Mouse (Mus musculus) right cerebral cortex, adult 2 months (tissue): ENCODE data around the gene Peli1.
"Not testable (repeated sequence)": the region's sequence is repeated elsewhere in the genome, so short reads cannot be mapped to it uniquely, and the experiment has no call there.

ENCODE experiments used
- DNase-seq, 2 experiments: peaks; one replicate each; pipeline ENCODE4 v3.0.0; 2021 to 2022; ENCODE audit warnings: low spot score in 2 of 2

Gene Peli1

DNA sequence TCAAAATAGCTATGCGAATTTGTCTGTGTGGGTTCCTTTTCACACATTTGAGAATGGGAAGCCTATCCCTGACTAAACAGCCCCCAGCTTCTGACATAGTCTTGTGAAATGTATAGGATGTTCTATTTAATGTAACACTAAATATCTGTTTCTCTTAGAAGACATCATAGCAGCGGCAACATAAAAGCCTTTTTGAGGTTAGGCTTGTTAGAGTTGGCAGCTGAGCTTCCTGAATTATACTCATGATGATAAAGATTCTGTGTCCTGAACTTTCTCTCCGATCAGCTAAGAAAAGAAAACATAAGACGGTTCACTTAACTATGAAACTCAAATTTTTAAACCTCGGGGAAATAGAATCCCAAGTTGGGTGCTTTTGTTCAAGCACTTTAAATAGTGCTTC is 59.2 kb downstream of the Peli1 start:
- DNase-seq = no peak

DNA sequence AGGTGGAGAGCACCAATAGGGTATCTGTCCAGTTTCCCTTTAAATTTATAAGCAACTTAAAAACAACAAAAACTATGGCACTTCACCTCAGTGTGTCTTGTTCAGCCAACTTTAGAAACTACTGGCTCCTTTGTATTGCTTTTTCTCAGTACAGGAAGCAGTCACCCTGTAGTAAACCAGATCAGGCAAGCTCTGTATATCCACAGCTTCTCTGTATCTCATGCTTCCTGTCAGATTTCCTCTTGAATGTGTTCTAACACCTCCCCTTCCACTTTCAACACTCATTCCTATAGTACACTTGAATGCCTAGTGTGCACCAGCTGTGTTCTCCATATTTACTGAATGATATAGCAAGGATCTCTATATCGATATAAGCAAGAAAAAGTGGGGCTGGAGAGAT is 60.6 kb downstream of the Peli1 start:
- no peak for DNase-seq

DNA sequence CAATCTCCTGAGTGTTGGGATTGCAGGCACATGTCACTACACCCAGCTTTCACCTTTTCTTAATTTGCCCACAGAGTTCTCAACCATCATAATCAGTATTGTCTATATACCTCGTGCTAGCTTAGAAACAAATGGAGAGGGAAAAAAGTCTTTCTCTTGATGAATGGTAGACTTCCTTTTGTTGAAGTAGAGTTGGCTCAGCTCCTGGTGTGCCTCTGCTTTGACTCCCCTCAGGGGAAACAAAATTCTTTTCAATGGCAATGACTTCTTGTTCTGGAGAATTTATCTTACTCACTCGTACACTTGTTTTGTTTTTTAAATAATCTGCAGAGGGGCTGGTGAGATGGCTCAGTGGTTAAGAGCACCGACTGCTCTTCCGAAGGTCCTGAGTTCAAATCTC is 62.0 kb downstream of the Peli1 start:
- DNase-seq = no peak

DNA sequence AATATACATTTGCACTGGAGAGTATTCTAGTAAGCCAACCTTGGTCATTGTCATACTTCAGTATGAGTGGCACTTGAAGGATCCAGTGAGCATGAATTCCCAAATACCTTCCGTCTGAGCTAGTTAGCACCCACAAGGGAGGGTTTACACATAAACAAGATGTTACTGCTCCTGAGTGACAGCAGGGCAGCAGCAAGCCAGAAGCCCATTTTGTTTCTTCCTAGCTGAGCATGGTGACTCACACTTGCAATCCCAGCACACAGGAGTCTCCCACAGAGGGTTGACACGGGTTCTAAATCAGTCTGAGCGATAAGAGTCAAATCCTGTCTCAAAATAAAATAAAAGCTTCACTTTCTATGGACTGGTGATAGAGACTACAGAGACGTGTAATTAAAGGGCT is 66.5 kb downstream of the Peli1 start:
- no peak for DNase-seq

DNA sequence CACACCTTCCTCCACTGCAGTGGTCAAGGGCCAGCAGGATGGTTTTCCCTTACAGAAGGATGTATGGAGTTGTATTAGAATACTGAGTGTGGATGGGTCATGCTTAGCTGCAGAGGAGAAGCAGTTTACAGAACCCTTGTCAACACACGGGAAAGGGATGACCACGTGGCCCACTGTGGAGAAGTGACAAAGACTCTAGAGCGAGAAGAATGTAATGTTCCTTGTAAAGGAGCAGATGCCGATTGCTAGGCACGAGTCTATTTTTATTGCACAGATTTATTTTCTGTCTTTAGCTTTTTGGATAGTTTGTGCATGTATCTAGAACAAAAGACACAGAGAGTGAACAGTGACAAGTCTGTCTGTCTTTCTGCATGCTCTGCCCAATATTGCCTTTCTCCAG is 71.0 kb downstream of the Peli1 start:
- peak; percentile 34 to 42 for DNase-seq

DNA sequence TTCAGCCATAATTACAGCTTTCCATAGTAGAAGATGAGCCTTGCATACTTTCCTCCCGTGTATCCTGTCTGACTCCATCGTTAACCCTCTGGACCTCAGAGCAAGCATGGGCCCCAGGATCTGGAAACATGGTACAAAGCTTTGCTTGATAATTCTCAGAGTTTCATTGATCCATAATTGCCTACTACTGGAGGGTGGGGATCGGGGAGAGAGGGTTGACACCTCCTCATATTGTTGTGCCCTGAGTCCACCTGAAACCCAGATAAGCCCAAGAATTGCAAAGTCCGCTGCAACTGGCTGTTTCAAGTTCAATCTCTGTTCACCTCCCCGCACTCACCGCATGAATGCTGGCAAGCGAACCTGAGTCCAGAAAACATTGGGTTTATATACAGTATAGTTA is 72.1 kb downstream of the Peli1 start:
- no peak for DNase-seq

DNA sequence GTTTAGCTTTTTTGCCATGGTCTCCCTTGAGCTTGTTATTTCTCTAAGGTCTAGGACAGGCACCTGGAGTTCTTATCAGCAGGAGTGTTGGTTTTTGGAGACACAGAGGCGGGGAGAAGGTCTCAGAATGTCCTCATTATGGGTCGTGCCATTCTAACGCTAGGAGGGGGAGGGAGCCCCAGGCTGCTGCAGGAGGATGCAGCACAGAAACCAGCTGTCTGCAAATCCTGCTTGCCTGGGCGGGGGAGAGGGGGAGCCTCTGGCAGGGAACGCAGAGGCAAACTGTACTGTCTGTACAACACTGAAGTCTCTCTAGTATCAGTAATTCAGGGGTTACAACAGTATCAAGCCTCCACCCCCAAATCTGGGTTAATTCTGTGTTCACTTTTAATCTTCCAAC is 72.6 kb downstream of the Peli1 start:
- peak in 1 of 2 experiments; percentile 36 for DNase-seq

DNA sequence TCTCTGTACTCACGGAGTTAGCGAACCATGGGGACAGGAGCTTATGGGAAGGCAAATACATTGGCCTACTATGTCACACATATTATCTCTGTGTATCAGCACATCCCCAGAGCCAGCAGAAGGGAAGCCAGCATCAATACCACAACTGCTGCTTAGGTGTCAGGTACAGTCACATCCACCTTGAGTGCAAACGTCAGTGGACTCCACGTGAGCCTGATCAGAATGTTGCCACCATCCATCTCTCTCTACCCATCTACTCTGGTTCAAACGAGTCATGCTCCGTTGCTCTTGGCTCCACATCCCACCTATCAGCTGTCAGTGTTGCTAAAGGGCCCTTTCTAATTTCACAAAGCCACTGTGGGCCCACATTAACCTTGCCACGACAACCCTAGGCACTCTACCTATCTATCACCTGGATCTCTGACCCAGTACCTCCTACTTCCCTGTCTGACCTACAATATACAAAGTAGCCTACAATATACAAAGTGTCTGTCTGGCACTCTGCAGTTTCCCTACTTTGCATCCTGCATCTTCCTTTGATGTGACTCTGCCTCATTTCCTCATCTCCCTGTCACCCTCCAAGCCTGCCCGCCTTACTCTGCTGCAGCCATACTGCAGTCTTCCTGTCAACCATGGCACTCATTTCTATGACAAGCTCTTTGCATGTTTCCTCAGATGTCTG is 73.4 kb downstream of the Peli1 start:
- DNase-seq = no peak

DNA sequence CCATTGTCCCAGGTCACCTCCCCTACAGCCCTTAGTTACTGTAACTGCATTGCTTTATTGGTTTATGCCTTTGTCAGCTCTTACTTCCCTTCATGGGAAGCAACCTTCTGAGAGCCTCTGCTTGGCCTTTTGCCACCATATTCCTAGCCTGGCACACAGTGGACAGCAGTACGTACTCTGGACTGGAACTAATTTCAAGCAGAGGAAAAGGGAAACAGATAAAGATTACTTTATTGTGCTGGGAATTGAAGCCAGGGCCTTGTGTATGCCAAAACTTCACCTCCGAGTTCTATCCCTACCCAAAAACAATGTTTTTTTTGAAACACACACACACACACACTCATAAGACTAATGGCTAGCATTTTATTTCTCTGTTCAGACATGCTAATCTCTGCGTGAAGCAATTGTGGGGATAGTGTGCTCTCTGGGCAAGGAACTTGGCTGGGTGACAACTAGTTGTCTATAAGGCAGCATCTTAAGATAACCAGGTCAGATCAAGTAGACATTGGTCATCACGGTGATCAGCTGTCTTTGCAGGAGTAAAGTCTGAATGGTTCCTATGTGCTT is 74.0 kb downstream of the Peli1 start:
- DNase-seq = no peak

DNA sequence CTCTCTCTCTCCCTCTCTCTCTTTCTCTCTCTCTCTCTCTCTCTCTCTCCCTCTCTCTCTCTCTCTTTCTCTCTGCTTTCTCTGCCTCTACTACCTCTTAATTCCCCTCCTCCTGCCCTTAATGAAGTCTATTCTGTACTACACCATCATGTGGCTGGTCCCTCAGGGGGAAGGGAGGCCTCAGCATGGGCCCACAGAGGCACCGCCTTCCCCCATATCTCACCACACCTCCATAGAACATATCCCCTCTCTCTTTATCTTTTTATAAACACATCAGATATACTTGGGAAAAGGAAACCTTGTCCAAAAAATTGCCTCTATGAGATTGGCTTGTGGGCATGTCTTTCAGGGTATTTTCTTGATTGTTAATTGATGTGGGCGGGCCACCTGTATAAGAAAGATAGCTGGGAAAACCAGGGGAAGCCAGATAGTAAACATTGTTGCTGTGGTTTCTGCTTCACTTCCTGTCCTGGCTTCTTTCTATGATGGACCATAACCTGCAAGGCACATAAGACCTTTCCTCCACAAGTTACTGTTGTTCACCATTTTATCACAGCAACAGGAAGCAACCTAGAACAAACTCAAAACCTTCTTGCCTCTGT is 75.5 kb downstream of the Peli1 start:
- DNase-seq = no peak

DNA sequence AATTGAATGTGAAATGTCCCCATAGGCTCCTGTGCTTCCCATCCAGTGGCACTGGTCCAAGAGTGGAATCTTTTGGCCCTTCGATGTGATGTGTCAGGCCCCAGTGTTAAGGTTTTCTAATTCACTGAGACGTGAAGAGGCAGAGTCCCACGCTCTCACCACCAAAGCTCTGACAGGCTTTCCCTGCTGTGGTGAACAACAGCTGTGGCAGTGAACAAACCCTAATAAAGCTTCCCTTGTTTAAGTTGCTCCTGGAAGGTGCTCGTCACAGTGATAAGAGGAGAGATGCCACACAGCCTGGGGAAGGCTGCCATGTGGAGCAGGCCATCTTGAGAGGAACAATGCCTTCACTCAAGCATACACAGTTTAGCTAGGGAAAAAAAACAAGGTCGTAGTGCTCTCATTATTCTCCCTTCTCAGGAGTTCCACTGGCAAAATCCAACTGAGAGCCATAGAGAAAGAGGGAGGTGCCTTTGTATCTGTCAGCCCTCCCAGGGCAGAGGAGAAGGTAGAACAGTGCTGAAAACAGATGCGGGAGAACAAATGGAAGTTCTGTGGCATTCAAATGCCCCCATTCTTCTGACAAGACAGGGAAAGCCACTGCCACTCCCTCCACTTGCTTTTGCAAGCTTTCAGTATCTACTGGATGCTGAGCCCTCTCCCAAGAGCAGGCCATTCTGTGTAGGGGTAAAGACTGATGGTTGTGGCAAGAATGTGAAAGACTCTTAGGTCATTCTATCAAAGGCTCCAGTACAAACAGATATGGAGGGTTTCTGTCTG is 77.9 kb downstream of the Peli1 start:
- DNase-seq = no peak

DNA sequence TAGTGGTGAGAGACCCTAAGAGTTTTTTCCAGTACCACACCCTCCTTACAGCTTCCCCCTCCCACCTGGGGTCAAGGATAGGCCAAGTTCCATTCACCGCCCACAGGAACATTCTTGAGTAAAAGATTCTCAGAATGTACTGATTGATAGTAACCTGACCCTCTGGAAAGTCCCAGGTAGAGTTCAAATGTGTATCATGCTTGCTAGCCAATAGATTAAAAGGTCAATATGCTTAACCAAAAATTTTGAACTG is 78.4 kb downstream of the Peli1 start:
- DNase-seq = not testable (repeated sequence)

DNA sequence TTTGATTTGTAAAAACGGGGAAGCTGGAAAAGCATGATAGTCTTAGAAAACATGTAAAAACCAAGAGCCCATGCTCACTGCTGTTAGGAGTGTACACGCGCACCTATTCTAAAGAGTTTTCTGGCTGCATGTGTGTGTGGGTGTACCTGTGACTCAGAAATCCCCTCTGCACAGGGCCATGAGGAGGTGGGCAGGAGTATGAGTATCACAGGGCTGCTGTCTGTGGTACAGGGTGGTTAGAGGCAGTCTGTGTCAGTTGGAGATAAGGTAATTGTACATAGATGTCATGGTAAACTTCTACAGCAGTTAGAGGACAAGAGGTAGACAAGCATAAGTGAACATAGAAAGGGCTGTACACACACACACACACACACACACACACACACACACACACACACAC is 81.2 kb downstream of the Peli1 start:
- peak in 1 of 2 experiments; percentile 37 for DNase-seq

DNA sequence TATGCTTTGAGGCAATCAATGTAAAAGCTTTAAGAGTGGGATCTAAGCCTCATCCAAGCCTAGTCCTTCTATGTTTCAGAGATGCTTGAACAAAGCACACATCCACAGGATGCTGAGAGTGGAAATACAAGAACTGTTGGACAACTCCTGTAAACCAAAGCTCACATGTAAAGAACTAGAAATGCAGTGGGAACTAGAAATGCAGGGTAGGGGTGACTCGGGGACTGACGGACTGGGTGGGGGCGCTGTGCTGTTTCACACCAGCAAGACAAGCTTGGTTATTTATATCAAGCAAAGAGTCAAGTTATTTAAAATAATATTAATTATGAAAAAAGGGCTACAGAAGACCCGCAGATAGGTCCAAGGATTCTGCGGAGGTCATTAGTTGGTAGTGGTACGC is 82.8 kb downstream of the Peli1 start:
- no peak for DNase-seq

DNA sequence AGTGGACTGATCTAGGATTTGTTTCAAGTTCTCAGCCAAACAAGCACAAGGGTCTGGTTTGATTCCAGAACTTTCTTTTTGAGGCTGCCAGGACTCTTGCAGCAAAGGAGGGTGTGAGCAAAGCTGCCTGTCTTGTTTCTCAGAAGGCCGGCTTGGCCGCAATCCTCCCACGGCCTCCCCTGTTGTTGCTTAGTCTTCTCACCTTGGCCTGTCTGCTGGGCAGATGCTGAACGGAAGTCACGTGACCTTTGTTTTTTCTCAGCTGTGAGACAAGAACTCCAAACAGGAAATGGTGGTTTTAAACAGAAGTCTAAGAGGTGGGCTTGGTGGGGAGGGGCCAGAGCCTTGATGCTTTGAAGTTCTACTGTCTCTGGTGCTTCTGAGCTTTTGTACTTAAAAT is 83.3 kb downstream of the Peli1 start:
- no peak for DNase-seq

DNA sequence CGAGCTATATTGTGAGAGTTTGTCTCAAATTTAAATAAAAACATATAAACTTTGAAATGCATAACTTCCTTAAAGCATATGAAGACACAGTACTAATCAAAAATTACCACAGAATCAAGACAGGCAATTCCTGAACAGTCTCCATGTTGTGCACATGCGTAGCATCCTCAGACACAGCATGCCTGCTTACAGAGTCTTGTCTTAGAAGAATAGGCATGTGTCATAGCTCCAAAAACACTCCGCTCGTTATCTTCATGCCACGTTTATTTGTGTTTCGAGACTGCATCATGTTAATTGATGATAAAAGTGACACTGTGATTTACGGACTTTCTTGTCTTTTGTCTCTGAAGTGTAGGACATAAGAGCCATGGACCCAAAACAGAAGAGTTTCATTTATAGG is 84.0 kb downstream of the Peli1 start:
- no peak for DNase-seq

DNA sequence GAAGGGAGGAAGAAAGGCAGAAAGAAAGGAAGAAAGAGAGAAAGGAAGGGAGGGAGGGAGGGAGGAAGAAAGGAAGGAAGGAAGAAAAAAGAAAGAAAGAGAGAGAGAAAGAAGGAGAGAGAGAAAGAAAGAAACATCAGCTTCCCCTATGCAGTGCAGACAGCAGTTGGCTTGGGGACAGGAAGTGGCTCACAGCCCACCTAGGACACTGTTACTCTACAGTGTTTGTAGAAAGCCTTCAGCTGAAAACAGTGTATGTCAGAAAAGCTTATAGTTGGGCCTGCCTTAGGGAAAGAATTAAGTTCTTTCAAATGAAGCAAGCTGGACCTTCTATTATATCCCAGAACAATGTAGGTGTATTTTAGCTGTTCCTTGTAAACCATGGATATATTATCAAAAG is 85.4 kb downstream of the Peli1 start:
- DNase-seq = no peak

DNA sequence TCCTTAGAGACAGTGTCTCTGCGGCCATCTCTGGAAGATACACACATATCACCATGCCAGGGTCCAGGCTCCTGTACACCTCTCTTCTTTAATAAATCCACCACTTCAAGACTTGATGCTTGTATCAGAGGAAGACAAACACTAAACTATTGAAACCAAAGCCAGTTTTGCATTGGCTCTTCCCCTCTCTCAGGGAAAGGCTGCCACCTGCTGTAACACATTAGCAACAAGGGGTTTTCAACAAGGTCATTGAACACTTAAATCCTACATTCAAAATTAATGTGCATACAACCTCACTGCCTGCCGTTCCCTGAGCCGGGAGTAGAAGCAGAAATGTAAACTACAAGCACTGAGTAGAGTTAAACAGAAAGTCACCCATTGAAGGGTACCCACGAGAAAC is 87.3 kb downstream of the Peli1 start:
- peak in 1 of 2 experiments; percentile 65 for DNase-seq

DNA sequence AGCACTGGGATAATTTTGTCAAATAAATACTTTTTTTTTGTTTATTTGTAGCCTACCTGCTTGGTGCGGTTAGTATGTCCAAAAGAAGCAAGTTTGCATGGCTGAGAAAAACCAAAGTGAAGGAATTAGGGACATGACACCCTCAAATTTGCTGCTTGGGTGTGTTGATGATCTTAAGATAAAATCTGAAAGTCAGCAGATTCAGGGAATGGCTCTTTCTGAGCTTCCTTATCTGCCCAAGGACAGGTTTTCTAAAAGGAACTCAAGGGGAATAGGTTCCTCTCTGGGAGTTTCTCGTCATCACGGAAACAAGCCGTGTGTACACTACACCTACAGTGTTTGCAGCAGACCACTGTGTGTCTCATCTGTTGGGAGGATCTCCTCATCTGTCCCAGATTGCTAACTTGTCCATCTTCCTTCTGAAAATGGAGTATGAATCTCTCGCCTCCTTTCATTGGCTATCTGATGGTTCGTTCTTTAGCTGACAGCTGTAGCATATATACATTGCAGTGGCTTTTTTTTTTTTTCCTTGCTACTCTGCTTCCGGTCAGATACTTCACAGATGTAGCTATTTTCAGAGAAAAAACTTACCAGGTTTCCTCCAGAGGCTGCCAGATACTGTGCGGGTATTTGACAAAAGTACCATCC is 88.0 kb downstream of the Peli1 start:
- DNase-seq = no peak

DNA sequence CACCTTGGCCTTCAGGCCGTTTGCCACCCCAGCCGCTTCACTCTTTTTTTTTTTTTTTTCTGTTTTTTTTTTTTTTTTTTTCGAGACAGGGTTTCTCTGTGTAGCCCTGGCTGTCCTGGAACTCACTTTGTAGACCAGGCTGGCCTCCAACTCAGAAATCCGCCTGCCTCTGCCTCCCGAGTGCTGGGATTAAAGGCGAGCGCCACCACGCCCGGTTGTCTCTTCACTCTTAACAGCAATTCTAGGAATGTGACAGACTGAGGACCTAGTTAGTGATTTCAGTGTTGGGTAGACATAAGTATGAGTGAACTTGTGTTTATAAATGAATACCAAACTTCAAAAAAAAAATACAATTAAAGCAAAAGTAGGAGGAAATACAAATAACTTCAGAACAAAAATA is 88.8 kb downstream of the Peli1 start:
- not testable (repeated sequence) for DNase-seq

DNA sequence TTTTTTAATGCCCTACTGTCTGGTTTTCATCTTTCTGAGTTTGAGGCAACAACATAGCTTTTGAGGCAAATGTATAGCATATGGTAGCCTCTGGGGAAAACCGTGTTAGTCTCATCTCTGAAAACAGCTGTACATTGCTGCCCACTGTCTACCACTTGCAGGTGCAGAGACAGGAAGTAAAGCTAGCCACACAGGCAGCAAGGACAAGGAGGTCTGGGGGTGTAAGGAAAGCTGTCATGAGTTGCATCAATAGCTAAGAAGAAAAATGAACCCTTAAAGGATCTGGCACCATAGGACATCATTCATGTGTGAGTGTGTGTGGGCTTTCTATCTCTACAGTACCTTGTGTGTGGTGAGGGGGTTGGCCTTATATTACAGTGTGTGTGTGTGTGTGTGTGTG is 89.6 kb downstream of the Peli1 start:
- DNase-seq = no peak

DNA sequence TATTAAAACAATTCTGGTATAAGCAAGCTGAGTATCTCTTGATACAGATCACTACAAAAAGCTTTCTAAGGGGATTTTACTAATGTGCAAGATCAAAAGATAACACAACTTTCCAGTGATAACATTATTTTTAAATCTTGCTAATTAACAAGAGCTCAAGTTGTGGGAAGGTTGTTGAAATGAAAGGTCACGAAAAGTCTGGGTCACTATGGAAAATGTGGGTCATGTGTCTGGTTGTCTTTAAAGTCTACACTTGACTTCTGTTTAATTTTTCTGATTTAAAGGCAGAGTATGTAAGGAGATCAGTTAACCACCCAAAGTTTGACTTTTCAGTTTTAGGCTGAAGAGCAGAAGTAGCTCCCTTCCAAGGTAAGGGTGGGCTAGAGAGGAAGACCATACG is 90.5 kb downstream of the Peli1 start:
- DNase-seq = no peak

DNA sequence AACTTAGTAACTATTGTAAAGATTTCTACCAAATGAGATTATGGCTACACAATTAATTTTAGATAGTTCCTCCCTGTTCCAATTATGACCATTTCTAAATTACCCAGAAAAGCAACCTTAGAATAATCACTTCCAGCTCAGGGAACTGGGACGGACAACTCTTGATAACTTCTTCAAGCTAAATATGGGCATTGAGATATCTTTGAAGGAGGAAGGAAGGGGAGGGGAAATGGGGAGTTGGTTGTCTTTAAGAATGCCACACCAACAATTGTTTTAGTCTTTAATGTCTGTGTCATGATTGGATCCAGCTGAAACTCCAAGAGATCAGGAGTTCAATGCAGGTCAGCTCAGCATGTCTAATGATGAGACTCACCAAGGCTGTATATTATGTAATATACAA is 91.6 kb downstream of the Peli1 start:
- no peak for DNase-seq
